Mouse (Mus musculus) gastrocnemius, postnatal 10 days (tissue): Measurements from ENCODE around the gene Ank3. TPM values are rescaled to one million over a fixed set of nuclear protein-coding genes. Genes with fewer than 3 reads are reported as not detected.

Experiments
- DNase-seq: peaks from one replicate; pipeline ENCODE4 v3.0.0; 2021; ENCODE audit warnings: mixed read lengths
- total RNA-seq, 2 experiments: library from RNA; stranded (reverse); gene quantifications; 2 replicates each; pipeline ENCODE4 v1.2.3; 2021

Gene Ank3
- total RNA-seq, 2 experiments from 2014 or later = 82.7 to 83.3 TPM

GRCm38 (mm10) chr10:69620692-69621382 lies 222.3 kb downstream of the Ank3 start:
- no peak for DNase-seq

GRCm38 (mm10) chr10:69627767-69628166 lies 229.2 kb downstream of the Ank3 start:
- no peak for DNase-seq

DNA sequence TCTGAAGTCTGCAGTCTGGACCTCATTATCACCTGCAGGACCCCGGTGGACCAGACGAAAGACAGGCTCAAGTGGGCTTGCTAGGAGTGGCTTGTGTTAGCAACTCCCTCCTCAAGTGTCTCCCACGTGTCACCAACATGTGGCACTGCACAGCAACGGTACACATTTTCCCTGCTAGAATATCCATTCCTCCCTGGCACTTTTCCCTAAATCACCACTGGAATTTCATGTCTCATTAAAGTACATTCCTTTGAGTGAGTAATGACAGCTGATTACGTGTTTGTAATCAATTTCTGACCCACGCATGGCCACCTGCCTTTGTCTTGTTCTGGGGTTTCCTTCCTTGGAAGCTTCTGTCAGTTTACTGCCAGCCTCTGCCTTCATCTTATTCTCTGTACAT lies 230.2 kb downstream of the Ank3 start:
- no peak for DNase-seq

- DNase-seq = no peak
These were observed 232.3 kb downstream of the Ank3 start for GRCm38 (mm10) chr10:69630802-69631388.

- no peak for DNase-seq
These were observed 234.3 kb downstream of the Ank3 start for GRCm38 (mm10) chr10:69632885-69633284.

DNA sequence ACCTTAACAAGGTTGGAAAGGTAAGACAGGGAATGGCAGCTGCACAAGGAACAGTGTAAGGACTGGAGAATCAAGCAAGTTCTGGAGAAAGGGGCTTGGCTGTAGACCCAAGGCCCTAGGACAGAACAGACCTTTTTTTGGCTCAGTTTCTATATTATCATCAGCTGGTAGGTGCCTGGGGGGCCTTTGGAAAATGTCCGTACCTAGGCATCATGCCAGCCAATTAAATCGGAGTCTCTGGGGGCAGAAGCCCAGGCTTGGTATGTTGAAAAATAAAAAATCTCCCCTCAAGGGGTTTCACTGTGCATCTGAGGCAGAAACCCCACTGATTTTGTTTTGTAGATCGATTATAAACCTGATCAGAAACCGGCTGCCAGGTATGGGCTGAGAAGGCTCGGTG lies 236.3 kb downstream of the Ank3 start:
- no peak for DNase-seq

DNA sequence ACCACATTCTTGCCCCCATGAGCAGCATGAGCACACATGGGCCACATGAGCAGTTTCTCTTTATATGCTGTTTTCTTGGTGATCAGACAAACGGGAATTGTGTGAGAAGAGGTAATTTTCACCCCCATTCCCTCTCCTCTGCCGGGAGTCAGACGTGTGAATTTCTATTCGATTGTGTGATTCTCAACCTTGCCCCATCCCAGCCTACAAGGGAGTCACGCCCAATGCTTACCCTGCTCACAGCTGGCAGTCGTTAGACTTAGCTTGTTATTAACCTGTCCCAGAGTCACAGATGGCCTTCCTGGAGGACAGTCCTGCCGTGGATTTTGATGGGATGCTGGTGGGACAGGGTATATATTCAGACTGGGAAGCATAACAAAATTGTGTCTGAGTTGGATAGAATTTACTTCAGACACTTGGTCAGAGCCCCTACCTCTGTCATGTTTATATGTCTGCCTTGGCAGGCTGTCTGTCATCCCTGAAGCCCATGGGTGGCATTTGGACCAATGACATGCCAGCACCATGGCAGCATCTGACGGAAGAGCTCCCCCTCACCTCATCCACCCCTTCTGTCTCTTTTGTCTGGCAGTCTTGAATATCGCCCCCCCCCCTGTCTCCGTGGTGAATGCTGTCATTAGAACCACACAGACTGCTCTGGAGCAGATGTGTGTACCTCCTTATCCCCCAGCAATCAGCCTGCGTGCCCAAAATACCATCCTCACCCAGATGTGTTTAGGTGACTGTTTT lies 237.5 kb downstream of the Ank3 start:
- DNase-seq = no peak

DNA sequence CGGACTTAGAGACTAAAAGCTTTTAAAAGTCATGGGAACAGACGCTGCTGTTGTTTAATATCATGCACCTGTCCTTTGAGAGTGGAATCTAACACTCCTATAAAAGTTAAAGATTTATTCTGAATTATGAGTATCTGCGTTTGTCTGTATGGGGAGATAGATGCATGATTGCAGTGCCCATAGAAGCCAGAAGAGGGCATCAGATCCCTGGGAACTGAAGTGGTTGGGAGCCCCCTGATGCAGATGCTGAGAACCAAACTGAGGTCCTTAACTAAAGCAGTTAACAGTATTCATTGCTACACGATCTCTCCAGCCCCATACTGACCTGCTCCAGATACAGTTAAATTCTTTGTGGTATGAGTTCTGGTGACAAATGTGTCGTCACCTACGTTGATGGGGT lies 240.6 kb downstream of the Ank3 start:
- no peak for DNase-seq

- DNase-seq = no peak
These were observed 242.0 kb downstream of the Ank3 start for GRCm38 (mm10) chr10:69640617-69641016.

DNA sequence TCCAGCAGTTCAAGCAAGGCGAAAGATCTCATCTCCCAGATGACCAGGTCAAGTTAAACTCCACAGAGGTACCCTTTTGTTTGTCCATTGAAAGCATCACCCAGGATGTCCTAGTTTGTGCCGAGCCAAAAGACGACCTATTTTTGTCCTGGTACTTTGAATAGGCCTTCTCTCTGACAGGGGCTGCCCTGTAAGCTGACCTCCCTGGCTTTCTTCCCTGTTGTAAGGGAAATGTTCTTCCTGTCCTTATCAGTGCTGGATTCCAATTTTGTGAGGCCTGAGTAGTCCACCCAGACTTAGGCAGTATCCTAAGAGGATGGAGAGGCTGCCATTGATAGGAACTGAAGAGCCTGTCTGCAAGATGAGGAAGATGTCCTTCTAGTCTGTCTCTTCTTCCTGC lies 244.9 kb downstream of the Ank3 start:
- DNase-seq = no peak

GRCm38 (mm10) chr10:69643986-69644385 lies 245.4 kb downstream of the Ank3 start:
- DNase-seq = no peak

- no peak for DNase-seq
These were observed 246.8 kb downstream of the Ank3 start for GRCm38 (mm10) chr10:69645311-69645802.

DNA sequence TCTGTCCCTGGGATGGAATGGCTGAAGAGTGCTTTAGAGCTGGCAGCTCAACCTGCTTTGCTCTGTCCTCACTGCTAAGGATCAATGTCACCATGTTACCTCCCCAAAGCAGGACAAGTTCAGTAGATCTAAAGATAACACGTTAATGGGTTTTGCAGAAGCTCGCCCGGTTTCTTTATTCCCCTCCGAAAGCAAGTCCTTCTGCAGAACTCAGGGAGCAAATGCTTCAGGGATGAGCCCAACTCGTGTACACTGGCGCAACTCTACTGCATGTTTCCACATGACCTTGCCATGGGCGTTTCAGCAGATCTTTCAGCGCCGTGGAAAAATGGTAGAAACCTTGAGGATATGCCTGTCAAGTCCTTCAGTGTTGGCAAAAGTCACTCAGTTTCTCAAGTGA lies 247.4 kb downstream of the Ank3 start:
- no peak for DNase-seq

GRCm38 (mm10) chr10:69650074-69650473 lies 251.5 kb downstream of the Ank3 start:
- no peak for DNase-seq

DNA sequence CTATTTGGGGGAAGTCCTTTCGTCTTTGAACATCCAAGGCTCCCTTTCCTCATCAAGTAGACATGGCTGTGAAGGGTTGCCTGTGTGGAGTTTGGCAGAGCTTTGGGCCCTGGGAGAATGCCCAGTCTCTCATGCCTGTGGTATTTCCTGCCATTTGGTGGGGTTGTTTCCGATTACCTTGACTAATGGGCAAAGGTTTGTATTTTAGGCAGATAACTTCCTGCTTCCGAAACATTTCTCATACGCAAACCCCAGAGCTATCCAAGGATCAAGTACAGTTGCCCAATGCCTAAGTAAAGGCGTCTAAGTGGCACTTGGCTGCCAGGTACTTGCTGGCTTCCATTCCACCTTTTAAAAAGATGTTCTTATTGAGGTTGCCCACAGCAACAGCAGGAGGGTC lies 254.1 kb downstream of the Ank3 start:
- peak; percentile 59 for DNase-seq

DNA sequence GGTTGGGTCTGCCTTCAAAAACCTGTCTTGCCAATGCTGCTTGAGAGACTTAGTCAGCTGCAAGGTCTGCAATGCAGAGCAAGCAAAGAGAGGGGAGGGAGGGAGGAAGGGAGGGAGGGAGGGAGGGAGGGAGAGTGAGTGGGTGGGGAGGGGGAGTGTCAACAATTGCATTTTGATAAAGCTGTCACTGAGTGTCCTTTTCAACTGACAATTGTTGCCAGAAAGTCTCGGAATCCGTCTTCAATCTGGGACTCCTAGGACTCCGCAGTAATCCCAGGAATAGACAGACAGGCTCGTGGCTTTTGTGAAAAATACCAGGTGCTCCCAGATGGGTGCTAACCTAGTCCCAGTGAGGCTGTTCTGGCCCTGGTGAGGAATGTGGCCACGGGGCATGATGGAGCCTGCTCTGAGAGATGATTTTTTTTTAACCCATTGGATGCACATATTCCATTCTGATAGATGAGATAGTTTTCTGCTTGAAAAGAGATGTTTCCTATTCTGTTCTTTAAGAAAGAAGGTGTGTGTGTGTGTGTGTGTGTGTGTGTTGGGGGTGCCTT lies 254.6 kb downstream of the Ank3 start:
- no peak for DNase-seq

DNA sequence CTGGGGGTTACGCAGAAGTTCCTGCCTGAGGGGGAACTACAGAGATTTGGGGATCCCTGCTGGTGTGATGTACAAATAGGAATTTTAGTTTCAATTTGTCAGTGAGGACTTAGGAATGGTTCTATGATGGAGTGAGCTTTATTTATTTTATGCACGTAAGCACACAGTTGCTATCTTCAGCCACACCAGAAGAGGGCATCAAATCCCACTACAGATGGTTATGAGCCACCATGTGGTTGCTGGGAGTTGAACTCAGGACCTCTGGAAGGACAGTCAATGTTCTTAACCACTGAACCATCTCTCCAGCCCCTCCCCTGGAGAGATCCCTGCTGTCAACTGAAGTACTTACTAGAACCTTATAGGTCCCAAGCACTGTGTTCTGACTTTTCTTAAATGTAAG lies 255.6 kb downstream of the Ank3 start:
- no peak for DNase-seq

DNA sequence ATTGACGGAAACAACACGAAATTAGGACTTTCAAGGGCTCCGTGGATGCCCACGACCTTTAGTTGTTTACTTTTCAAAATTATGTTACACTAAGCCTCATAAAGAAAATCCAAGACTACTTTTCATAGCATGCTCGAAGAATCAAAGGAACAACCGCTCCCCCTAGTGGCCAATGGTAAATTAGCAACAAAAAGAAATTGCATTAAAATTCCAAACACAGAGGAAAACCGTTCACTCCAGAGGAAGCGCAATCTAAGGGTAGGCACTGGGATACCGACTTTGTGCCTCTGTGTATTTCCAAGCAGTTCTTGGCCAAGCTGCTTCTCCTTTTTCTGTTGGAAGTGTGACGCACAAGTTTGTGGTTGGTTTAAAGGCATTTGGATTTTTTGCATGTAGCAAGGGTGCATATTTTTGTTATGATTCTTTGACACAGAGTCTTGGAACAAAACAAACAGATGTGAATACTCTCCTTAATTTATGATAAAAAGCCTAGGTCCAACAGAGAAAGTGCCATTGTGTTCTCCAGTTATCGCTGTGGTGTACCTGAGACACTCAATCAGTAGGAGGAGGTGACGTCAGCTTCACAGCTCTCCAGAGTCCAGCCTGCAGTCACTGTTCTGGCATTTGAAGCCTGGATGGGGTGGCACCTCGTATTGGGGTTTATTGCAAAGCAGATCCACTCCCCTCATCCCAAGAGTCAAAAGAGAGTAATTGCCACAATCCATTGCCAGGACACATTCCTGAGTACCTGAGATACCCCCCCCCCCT lies 256.5 kb downstream of the Ank3 start:
- DNase-seq = peak; percentile 30

DNA sequence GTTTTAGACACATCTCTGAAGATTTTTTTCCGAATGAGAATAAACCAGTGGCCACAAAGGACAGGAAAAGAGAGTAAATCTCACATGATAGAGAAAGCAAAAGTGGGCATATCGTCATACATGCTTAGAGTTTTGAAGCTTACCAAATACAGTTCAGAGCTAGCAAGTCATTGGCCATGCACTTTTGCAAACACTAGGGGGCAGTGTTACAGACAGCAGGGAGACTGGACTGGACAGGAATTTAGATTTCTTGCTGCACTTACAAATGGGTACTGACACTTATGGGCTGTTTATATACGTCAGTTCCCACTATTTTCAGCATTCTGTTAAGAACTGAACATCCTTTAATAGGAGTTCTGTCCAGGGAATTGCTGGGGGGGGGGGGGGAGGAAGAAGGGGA lies 257.7 kb downstream of the Ank3 start:
- peak; percentile 38 for DNase-seq

DNA sequence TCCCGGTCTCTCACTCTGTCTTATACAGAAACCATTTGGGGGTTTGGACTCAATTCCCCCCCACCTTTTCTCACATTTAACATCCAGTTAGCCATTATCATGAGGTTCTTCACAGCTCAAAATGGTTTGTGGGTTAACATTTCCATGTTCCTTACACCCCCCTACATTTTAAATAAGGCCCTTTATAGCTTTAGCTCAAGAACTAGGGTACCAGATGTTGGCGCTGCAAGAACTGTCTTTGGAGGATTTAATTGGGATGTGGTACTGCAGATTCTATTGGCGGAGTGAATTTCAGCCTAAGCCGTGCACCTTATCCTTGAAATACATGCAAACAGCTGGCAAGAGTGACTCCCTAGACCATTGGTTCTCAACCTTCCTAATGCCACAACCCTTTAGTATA lies 261.2 kb downstream of the Ank3 start:
- no peak for DNase-seq

DNA sequence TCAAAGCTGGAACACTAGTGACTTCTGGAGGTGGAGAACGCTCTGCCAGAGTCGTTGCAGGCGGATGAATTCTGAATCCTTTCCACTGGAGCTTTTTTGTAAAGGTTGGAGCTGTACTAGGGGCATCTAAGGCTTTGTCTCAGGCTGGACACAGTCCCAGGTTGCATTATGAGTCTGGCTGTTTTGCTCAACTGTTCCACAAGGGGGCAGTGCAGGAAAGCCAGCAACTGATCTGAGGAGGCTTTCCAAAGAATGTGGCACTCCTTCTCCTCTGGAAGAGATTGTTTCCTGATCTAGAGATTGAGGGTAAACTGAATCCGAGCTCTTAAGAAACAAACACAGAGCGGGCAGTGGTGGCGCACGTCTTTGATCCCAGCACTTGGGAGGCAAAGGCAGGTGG lies 263.8 kb downstream of the Ank3 start:
- DNase-seq = peak; percentile 76

- no peak for DNase-seq
These were observed 268.9 kb downstream of the Ank3 start for GRCm38 (mm10) chr10:69667482-69667881.
